Mouse (Mus musculus) ovary, postnatal 36 days (tissue): ENCODE data around the gene Myt1l.

Experiments
- DNase-seq: peaks from one replicate; pipeline ENCODE4 v3.0.0; 2022; ENCODE audit warnings: low spot score, mixed read lengths

Gene Myt1l

GRCm38 (mm10) chr12:29916139-29916538 is 388.0 kb downstream of the Myt1l start:
- DNase-seq: no peak

- DNase-seq: no peak
Measured at GRCm38 (mm10) chr12:29916807-29917206, 388.6 kb downstream of the Myt1l start.

DNA sequence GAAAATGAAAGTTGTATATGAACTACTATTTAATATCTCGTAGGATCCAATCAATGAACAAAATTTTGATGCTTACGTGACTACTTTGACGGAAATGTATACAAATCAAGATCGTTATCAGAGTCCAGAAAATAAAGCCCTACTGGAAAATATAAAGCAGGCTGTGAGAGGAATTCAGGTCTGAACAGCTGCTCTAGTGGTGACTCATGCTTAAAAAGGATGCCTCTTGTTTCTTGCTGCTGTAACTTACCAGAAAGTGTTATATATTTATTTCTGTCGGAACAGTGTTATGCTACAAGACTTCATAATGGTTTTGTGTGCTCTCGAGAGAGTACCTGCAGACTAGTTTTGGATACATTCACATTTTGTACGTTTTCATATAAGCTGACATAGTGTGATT is 392.1 kb downstream of the Myt1l start:
- no peak for DNase-seq

DNA sequence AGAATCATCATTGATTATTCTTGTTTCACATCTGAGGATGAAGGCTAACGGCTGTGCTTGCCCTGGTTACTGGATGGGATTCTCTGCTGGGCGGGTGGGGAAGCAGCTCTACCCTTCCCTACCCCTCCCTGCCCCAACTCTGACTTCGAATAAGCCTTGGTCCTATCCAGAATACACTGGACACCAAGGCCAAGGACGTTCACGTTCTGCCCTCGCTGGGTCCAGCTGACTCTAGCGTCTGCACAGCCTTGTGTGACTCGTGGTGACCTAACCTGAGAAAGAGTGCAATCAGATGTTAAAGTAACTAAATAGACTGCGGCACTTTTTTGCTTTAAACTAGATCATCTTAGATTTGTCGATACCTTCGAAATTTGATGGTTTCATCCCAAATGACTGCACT is 393.3 kb downstream of the Myt1l start:
- DNase-seq: no peak

- DNase-seq: peak; percentile 63
Measured at GRCm38 (mm10) chr12:29926896-29927295, 398.7 kb downstream of the Myt1l start.

- no peak for DNase-seq
Measured at GRCm38 (mm10) chr12:29930591-29930990, 402.4 kb downstream of the Myt1l start.

DNA sequence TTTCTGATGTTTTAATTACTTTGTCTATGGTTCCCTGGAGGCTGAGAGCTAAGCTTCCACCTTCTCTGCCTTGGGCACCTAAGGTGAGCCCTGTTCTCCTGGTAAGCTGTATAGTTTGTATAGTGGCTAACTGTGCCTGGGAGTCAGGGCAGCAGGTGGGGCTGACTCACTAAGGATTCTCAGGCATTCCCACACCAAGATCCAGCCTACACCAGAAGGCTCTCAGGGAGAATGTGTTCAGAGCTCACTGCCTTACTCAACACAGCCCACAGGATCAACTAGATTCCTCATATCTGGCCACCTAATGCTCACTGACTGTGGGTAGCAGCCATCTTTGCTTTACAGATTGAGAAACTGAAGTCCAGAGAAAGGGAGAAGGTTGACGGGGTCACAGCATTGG is 404.8 kb downstream of the Myt1l start:
- no peak for DNase-seq

- no peak for DNase-seq
Measured at GRCm38 (mm10) chr12:29933501-29933900, 405.3 kb downstream of the Myt1l start.

DNA sequence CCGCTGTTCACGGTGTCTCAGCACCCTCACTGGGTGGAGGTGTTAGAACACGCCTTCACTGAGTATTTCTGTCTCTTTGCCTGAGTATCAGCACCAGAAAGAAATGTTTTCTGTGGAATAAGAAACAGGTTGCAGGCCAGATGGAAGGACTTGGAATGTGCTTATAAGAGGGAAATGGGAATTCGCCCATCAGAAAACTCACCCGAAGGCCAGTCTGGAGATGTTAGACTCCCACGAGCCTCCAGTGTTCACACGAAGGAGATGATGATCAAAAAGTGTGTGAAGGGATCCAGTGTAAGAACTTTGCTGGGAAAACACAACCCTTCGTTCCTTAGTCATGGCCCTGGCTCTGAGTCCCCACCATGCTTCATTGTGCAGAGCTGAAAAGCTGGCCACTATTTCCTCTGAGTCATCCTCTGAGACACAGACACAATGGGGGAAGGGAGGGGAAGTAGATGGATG is 406.0 kb downstream of the Myt1l start:
- no peak for DNase-seq

GRCm38 (mm10) chr12:29937308-29937707 is 409.1 kb downstream of the Myt1l start, which contains the start of gene Pxdn:
TSS of gene Pxdn (plus strand) at chr12:29937608.
- DNase-seq: no peak

DNA sequence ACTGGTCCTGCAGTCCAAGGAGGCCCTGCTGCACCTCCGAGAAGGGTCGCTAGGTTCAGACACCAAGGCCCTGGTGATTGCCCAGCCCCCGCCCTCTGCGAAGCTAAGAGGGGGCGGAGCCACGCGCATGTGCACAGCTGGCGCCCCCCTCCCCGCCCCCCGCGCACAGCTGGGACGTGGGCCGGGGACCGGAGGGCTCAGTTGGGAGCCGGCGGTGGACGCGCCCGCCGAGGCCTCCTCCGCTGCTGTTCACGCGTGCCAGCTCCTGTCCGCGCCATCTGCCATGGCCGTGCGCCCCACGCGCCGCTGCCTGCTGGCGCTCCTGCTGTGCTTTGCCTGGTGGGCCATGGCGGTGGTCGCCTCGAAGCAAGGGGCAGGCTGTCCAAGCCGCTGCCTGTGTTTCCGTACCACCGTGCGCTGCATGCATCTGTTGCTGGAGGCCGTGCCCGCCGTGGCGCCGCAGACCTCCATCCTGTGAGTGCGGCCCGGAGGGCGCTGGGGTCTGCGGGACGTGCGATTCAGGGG is 409.7 kb downstream of the Myt1l start:
- DNase-seq: peak; percentile 78

DNA sequence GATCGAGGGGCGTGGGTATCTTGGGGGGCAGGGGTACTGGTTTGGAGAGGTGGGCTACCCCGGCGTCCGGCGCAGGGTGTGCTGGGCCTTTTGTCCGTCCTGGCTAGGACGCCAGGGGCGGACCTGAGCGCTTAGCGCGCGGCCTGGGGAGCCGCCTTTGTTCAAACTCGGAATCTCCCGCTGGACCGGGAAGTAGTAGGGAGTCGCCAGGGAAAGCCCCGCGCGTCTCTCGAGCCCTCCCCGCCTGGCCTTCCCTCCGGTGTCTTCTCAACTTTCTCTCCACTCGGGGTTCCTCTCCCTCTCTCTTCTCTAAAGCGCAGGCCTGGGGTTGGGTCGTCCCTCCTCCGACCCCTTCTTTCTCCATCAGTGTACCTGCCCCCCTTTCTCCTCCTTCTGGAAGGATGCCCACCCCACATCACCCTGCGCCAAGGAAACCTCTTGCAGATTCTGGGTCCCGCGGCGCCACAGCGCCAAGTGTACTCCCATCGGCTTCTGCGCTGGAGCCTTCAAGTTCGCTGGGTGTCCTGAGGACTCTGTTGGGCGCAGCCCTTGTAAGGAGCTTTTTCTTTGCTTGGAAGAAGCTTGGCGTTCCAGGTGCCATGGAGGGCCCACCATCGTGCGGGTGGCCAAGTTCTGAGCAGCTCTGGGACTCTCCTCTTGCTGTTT is 410.3 kb downstream of the Myt1l start:
- DNase-seq: peak; percentile 76

DNA sequence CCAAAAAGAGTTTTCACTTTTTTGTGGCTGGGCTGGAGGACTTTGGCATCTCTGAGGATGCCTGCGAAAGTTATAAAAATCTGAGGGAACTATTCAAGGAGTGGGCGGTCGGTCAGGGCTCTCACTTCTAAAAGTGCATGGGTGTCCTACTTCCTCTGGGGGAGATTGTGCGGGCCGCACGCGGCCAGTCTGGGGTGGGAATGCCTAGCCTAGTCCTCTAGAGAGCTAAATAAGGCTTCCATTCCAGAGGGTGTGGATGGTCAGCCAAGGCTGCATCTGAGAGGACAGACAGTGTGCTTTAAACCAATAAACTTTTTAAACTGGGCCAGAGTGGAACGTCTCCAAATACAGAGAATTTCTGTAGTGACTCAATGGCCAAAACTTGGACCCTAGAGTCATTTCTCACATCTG is 411.1 kb downstream of the Myt1l start:
- DNase-seq: peak; percentile 17

DNA sequence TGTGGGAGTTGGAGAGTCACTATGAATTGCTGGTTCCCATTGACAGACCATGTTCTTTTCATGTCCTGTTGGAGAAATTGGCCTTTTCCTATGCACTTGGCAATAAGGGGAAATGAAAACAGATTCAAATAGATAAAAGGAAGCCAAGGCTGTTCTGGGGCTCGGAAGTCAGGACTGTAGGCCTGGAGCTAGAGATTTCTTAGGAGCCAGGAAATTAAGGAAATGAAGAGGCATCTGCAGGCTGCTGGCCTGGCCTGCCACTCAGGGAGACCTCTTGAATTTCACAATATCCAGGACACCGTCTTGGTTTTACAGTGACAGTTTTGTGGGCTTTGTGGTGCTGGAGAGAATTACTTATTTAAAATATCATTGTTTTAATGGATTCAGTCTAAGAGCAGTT is 414.3 kb downstream of the Myt1l start:
- DNase-seq: no peak

- DNase-seq: no peak
Measured at GRCm38 (mm10) chr12:29944650-29945049, 416.5 kb downstream of the Myt1l start.

DNA sequence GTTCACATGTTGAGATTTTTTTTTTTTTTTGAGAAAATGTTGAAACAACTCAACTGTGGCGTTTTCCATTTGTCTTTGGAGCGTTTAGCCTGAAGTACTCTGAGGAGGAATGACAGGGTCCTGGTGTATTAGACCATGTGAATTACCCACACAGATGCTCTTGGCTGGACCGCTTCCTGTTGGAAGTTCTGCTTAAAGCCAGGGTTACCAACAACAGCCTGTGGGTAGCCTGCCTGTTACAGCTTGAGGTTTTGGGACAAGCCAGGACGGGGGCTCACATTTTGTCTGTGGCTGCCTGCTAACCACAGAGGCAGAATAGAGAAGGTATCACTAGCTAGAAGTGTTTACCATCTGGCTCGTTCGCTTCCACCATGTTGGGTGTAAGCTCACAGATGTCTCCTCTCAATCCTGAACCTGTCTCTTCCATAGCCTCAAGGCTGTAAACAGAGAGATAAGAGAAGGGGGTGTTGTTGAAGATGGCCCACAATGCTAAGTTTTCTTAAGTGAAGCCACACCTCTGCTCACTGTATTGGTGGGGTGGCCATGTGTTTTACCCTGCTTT is 417.1 kb downstream of the Myt1l start:
- no peak for DNase-seq

- no peak for DNase-seq
Measured at GRCm38 (mm10) chr12:29951043-29951442, 422.9 kb downstream of the Myt1l start.

DNA sequence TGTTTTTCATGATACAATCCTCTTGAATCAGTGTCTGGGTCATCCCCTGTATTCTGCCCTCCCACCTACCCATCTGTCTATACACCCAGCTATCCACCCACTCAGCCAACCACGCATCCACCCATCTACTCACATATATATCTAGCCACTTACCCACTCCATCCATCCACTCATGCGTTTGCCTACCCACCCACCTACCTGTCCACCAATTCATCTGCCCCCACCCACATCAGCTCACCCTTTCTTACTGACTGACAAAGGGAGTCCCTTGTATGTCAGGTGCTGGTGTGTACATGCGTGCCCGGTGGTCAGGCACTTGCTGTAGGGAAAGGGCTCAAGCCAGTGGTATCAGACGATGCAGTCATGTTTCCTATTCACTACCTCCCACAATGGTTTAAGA is 423.3 kb downstream of the Myt1l start:
- no peak for DNase-seq

GRCm38 (mm10) chr12:29952102-29952501 is 423.9 kb downstream of the Myt1l start:
- peak; percentile 74 for DNase-seq

DNA sequence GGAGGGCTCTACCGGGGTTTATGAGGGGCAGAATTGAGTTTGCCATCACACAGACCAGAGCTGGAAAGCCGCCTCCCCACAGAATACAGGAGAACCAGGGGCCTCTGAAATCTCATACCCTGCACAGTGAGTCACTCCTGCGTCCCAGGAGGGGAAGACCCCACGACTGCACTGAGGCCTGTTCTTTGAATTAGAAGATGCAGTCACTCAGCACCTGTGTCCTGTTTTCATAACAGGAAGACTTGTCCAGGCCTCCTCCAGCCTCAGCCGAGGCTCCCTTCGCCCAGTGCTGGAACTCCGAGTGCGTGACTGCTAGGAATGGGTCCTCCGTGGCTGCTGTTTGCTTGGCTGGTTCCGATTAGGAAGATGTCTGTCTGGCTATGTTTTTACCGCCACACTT is 425.8 kb downstream of the Myt1l start:
- DNase-seq: no peak

DNA sequence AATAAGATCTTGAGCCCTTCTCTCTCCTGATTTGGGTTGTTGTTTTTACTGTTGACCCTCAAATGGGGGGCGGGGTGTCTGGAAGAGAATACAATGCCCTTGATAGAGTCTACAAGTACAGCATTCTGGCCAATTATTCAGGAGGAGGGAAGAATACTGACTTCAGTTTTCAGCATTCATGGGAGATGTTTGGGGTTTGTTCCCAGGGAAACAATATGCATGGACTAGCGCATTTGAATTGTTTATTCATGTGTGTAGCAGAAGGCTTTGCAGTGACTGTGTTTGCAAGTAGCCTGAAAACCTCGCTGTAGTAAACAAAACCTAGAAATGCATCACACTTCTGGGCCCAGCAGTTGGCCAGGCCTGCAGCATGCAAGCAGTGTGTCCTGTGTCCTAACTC is 426.3 kb downstream of the Myt1l start:
- no peak for DNase-seq

DNA sequence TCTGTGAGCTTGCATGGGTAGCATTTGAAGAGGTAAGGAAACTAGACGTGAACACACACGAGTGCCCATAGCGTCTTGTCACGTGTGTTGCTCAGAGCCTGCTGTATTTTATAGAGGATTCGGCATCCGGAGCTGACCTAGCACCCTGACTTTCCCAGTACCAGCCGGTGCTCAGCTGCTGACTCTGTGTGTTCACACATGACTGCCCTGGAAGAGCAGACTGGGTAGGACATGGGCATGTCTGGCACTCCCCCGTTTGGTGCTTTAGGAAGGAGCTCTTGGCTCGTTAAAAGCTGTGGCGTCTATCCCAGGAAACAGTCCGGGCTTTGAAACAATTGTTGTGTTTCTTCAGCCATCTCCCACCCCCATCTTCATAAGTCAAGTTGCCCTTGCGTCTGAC is 428.8 kb downstream of the Myt1l start:
- DNase-seq: no peak

- DNase-seq: no peak
Measured at GRCm38 (mm10) chr12:29958637-29959036, 430.5 kb downstream of the Myt1l start.

DNA sequence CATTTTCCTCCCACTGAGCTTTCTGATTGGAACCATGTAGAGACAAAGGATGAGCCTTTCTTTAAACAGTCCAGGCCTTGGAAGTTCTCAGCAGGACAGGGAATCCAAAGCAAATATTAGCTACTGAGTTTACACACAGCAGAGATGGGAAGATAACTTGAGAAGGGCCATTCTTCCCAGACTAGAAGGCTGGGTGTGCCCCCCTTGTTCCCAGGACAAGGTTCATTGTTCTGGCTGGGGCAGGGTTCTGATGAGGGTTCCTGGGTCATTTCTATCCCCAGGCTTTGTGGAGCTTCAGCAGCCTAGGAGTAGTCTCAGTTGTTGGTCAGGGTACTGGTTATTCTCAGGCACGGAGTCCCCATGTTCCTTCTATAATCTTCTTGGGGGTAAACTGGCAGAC is 432.9 kb downstream of the Myt1l start:
- no peak for DNase-seq
